Mouse (Mus musculus): ENCODE data around the gene Nav3.

DNA sequence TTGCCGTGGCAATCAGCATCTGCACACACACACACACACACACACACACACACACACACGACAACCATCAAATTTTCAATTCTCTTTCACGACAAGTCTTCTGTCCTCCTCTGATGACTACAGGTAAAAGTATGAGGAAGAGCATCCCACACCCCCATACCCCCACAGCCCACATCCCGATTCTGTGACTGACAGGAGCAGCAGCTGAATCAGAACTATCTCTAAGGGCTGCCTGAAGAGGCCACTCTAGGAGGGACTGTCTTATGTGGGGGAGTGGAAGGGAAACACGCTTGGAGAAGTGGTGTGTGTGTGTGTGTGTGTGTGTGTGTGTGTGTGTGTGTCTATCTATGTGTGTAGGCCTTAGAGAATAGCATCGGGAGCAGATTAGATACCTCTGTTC, 352.7 kb downstream of the Nav3 start:
- no peak for TF ChIP-seq GATA1 (IDR thresholded peaks at IDR 0.05; ENCODE audit: low read depth, low read length)
- TF ChIP-seq KAT2A (conservative IDR thresholded peaks at IDR 0.05; ENCODE audit: low read depth, low read length), result no peak
- TF ChIP-seq POLR2A (IDR thresholded peaks at IDR 0.05; ENCODE audit: control insufficient read depth in 1 of 2, insufficient read depth in 1 of 2, low read depth in 1 of 2, low read length in 2 of 2, poor library complexity in 1 of 2), result no peak
- TF ChIP-seq GABPA (IDR thresholded peaks at IDR 0.05; ENCODE audit: low read depth, low read length), result no peak
- TF ChIP-seq USF2 (IDR thresholded peaks at IDR 0.05; ENCODE audit: borderline replicate concordance in 1 of 2, insufficient read depth in 1 of 2, low read depth in 1 of 2, low read length in 2 of 2), result no peak
- no peak for TF ChIP-seq CHD1 (IDR thresholded peaks at IDR 0.05; ENCODE audit: low read depth, low read length)
- no peak for TF ChIP-seq RAD21 (IDR thresholded peaks at IDR 0.05; ENCODE audit: low read depth, low read length)
- TF ChIP-seq TCF12 (IDR thresholded peaks at IDR 0.05; ENCODE audit: low read depth, low read length), result no peak
- TF ChIP-seq CTCF (IDR thresholded peaks at IDR 0.05 in 2 of 3, conservative IDR thresholded peaks at IDR 0.05 in 1 of 3; ENCODE audit: control insufficient read depth in 1 of 3, insufficient read depth in 1 of 3, low read depth in 2 of 3, low read length in 3 of 3, poor library complexity in 1 of 3, severe bottlenecking in 1 of 3), result no peak

Measured in MEL (cell line).